Mouse (Mus musculus) embryo, embryonic 10 days (tissue): ENCODE measurements around the gene Pabpc1l.
"Not testable (repeated sequence)": the region's sequence is repeated elsewhere in the genome, so short reads cannot be mapped to it uniquely, and the experiment has no call there.

Experiments
- DNase-seq: peaks from one replicate; pipeline ENCODE4 v3.0.0-alpha.2; 2015; ENCODE audit warnings: low spot score

Gene Pabpc1l

GRCm38 (mm10) chr2:164038407-164039028 is 13.3 kb downstream of the Pabpc1l start:
- DNase-seq, result no peak

GRCm38 (mm10) chr2:164040949-164041348 is 15.7 kb downstream of the Pabpc1l start:
- DNase-seq, result no peak

- DNase-seq, result no peak
These were observed 16.3 kb downstream of the Pabpc1l start for GRCm38 (mm10) chr2:164041523-164041922.

- peak; percentile 18 for DNase-seq
These were observed 22.0 kb downstream of the Pabpc1l start for GRCm38 (mm10) chr2:164047197-164047690.

- no peak for DNase-seq
These were observed 28.5 kb downstream of the Pabpc1l start for GRCm38 (mm10) chr2:164053767-164054166.

- no peak for DNase-seq
These were observed 29.4 kb downstream of the Pabpc1l start for GRCm38 (mm10) chr2:164054671-164055070.

GRCm38 (mm10) chr2:164059634-164060235 is 34.5 kb downstream of the Pabpc1l start:
- DNase-seq, result no peak

- DNase-seq, result peak; percentile 32
These were observed 45.0 kb downstream of the Pabpc1l start, which contains the start of gene Stk4 for GRCm38 (mm10) chr2:164070142-164070764. Stk4 (plus strand) TSS chr2:164070322.

- peak; percentile 96 for DNase-seq
These were observed 45.7 kb downstream of the Pabpc1l start, which contains the start of gene Tomm34 for GRCm38 (mm10) chr2:164070765-164071436. Tomm34 (minus strand) TSS chr2:164071169.

- not testable (repeated sequence) for DNase-seq
These were observed 46.2 kb downstream of the Pabpc1l start for GRCm38 (mm10) chr2:164071437-164071820.

GRCm38 (mm10) chr2:164072109-164072508 is 46.9 kb downstream of the Pabpc1l start:
- no peak for DNase-seq

GRCm38 (mm10) chr2:164073120-164073519 is 47.9 kb downstream of the Pabpc1l start:
- no peak for DNase-seq

GRCm38 (mm10) chr2:164073918-164074578 is 48.8 kb downstream of the Pabpc1l start:
- DNase-seq, result peak; percentile 98

- no peak for DNase-seq
These were observed 49.8 kb downstream of the Pabpc1l start for GRCm38 (mm10) chr2:164075088-164075487.

- no peak for DNase-seq
These were observed 51.7 kb downstream of the Pabpc1l start for GRCm38 (mm10) chr2:164076874-164077425.

GRCm38 (mm10) chr2:164077875-164078274 is 52.6 kb downstream of the Pabpc1l start:
- no peak for DNase-seq

GRCm38 (mm10) chr2:164079488-164079887 is 54.2 kb downstream of the Pabpc1l start:
- no peak for DNase-seq

- no peak for DNase-seq
These were observed 56.3 kb downstream of the Pabpc1l start for GRCm38 (mm10) chr2:164081577-164081976.

- DNase-seq, result peak; percentile 13
These were observed 56.9 kb downstream of the Pabpc1l start for GRCm38 (mm10) chr2:164082175-164082574.

- no peak for DNase-seq
These were observed 58.5 kb downstream of the Pabpc1l start for GRCm38 (mm10) chr2:164083609-164084341.

- DNase-seq, result no peak
These were observed 59.1 kb downstream of the Pabpc1l start for GRCm38 (mm10) chr2:164084342-164084700.
